Mouse (Mus musculus) CH12.LX (cell line): Measurements from ENCODE around the gene Ttc4. TPM values are rescaled to one million over a fixed set of nuclear protein-coding genes. Genes with fewer than 3 reads are reported as not detected.

Experiments used
- DNase-seq: peaks from one replicate; pipeline ENCODE4 v3.0.0-alpha.2; 2013; ENCODE audit errors: extremely low read depth
- H3K27ac ChIP-seq: 2 replicates; pipeline ENCODE4 v1.5.1; 2012; ENCODE audit warnings: low read depth, mild to moderate bottlenecking, control low read depth, moderate library complexity; ENCODE audit not compliant: insufficient read depth
- H3K27me3 ChIP-seq: replicated peaks from 2 replicates; pipeline ENCODE3; 2012; ENCODE audit warnings: inconsistent platforms
- H3K36me3 ChIP-seq, 2 experiments: replicated peaks in 1 of 2; 2 replicates each; pipeline versions ENCODE3 to v1.6.1; 2012; ENCODE audit warnings: inconsistent platforms in 1 of 2, low read length in 1 of 2, mild to moderate bottlenecking in 1 of 2, mixed read lengths in 1 of 2, moderate library complexity in 1 of 2; ENCODE audit not compliant: control insufficient read depth in 1 of 2, insufficient read depth in 1 of 2
- H3K4me1 ChIP-seq, 2 experiments: 2 replicates each; pipeline ENCODE4 v1.6.1; 2012; ENCODE audit warnings: inconsistent platforms in 1 of 2, moderate library complexity in 1 of 2; ENCODE audit not compliant: insufficient read depth in 2 of 2, control insufficient read depth in 1 of 2
- H3K4me2 ChIP-seq: 2 replicates; pipeline ENCODE4 v1.6.1; 2012; ENCODE audit warnings: low read depth, mild to moderate bottlenecking, control low read depth; ENCODE audit not compliant: poor library complexity, insufficient read depth, severe bottlenecking
- H3K4me3 ChIP-seq, 3 experiments: fragments of 150-350 bp in 1 of 3; sonication (generic) in 1 of 3; replicated peaks in 1 of 3; 2 replicates each; pipeline versions ENCODE3 to v1.5.1; 2011 to 2012; ENCODE audit warnings: low read depth in 2 of 3, low read length in 2 of 3, mild to moderate bottlenecking in 2 of 3, moderate library complexity in 2 of 3, control low read depth in 1 of 3, improper control_type of control experiment in 1 of 3, inconsistent platforms in 1 of 3, mixed read lengths in 1 of 3; ENCODE audit not compliant: poor library complexity in 1 of 3
- H3K79me2 ChIP-seq: replicated peaks from 2 replicates; pipeline ENCODE4 v1.6.1; 2012; ENCODE audit warnings: mild to moderate bottlenecking, moderate library complexity; ENCODE audit not compliant: control insufficient read depth, poor library complexity, insufficient read depth, severe bottlenecking; ENCODE audit errors: extremely low read depth
- H3K9ac ChIP-seq: 2 replicates; pipeline ENCODE4 v1.6.1; 2012; ENCODE audit warnings: low read depth, mild to moderate bottlenecking, control low read depth, moderate library complexity; ENCODE audit not compliant: insufficient read depth
- H3K9me3 ChIP-seq: replicated peaks from 2 replicates; pipeline ENCODE3; 2012; ENCODE audit warnings: low read length, inconsistent platforms, mixed read lengths
- BHLHE40 ChIP-seq: IDR thresholded peaks from 2 replicates; pipeline ENCODE4 v1.6.1; 2011; ENCODE audit warnings: mild to moderate bottlenecking, low read depth, low read length, improper control_type of control experiment
- CHD1 ChIP-seq: IDR thresholded peaks from 2 replicates; pipeline ENCODE4 v1.6.1; 2012; ENCODE audit warnings: low read depth, low read length, improper control_type of control experiment, inconsistent platforms
- CHD2 ChIP-seq: IDR thresholded peaks from 2 replicates; pipeline ENCODE4 v1.6.1; 2011; ENCODE audit warnings: low read length, improper control_type of control experiment
- CTCF ChIP-seq, 2 experiments: IDR thresholded peaks in 1 of 2; conservative IDR thresholded peaks in 1 of 2; 2 replicates each; pipeline ENCODE4 v1.5.1; 2011 to 2012; ENCODE audit warnings: low read depth in 2 of 2, low read length in 2 of 2, improper control_type of control experiment in 1 of 2, inconsistent platforms in 1 of 2, mild to moderate bottlenecking in 1 of 2, moderate library complexity in 1 of 2
- E2F4 ChIP-seq: IDR thresholded peaks from 2 replicates; pipeline ENCODE4 v1.6.1; 2011; ENCODE audit warnings: low read depth, low read length, improper control_type of control experiment; ENCODE audit not compliant: insufficient replicate concordance
- EP300 ChIP-seq: IDR thresholded peaks from 2 replicates; pipeline ENCODE4 v1.6.1; 2011; ENCODE audit warnings: low read length, improper control_type of control experiment
- ETS1 ChIP-seq: conservative IDR thresholded peaks from 2 replicates; pipeline ENCODE4 v1.6.1; 2012; ENCODE audit warnings: low read depth, mild to moderate bottlenecking, inconsistent platforms, low read length, improper control_type of control experiment, moderate library complexity
- GABPA ChIP-seq: IDR thresholded peaks from 2 replicates; pipeline ENCODE4 v1.6.1; 2012; ENCODE audit warnings: low read depth, low read length, improper control_type of control experiment, inconsistent platforms; ENCODE audit not compliant: insufficient replicate concordance
- HCFC1 ChIP-seq: IDR thresholded peaks from 2 replicates; pipeline ENCODE4 v1.6.1; 2012; ENCODE audit warnings: low read depth, mild to moderate bottlenecking, inconsistent platforms, low read length, improper control_type of control experiment
- IRF4 ChIP-seq: IDR thresholded peaks from 2 replicates; pipeline ENCODE4 v1.6.1; 2014; ENCODE audit warnings: low read depth, mild to moderate bottlenecking, inconsistent platforms, low read length, improper control_type of control experiment
- JUN ChIP-seq: IDR thresholded peaks from 2 replicates; pipeline ENCODE4 v1.6.1; 2011; ENCODE audit warnings: low read depth, mild to moderate bottlenecking, low read length, improper control_type of control experiment, moderate library complexity; ENCODE audit not compliant: insufficient read depth
- MAFK ChIP-seq: IDR thresholded peaks from 2 replicates; pipeline ENCODE4 v1.6.1; 2011; ENCODE audit warnings: low read length, improper control_type of control experiment; ENCODE audit not compliant: insufficient replicate concordance
- MAX ChIP-seq: IDR thresholded peaks from 2 replicates; pipeline ENCODE4 v1.6.1; 2011; ENCODE audit warnings: low read length, improper control_type of control experiment
- MEF2A ChIP-seq: IDR thresholded peaks from 2 replicates; pipeline ENCODE4 v1.6.1; 2014; ENCODE audit warnings: low read depth, mild to moderate bottlenecking, inconsistent platforms, low read length, improper control_type of control experiment, borderline replicate concordance
- MXI1 ChIP-seq: IDR thresholded peaks from 2 replicates; pipeline ENCODE4 v1.6.1; 2011; ENCODE audit warnings: mild to moderate bottlenecking, low read depth, low read length, improper control_type of control experiment
- MYC ChIP-seq: IDR thresholded peaks from 2 replicates; pipeline ENCODE4 v1.6.1; 2011; ENCODE audit warnings: low read depth, mild to moderate bottlenecking, improper control_type of control experiment, low read length
- NRF1 ChIP-seq: IDR thresholded peaks from 2 replicates; pipeline ENCODE4 v1.6.1; 2014; ENCODE audit warnings: low read depth, mild to moderate bottlenecking, inconsistent platforms, low read length, improper control_type of control experiment, moderate library complexity
- POLR2A ChIP-seq: IDR thresholded peaks from 2 replicates; pipeline ENCODE4 v1.6.1; 2011; ENCODE audit warnings: low read depth, mild to moderate bottlenecking, improper control_type of control experiment, low read length
- POLR2AphosphoS2 ChIP-seq: IDR thresholded peaks from 2 replicates; pipeline ENCODE4 v1.6.1; 2011; ENCODE audit warnings: low read depth, low read length, improper control_type of control experiment
- SIN3A ChIP-seq: IDR thresholded peaks from 2 replicates; pipeline ENCODE4 v1.6.1; 2012; ENCODE audit warnings: low read length, improper control_type of control experiment, inconsistent platforms
- TBP ChIP-seq: conservative IDR thresholded peaks from 2 replicates; pipeline ENCODE4 v1.6.1; 2011; ENCODE audit warnings: low read depth, low read length, improper control_type of control experiment
- TCF12 ChIP-seq: IDR thresholded peaks from 2 replicates; pipeline ENCODE4 v1.6.1; 2014; ENCODE audit warnings: low read depth, mild to moderate bottlenecking, inconsistent platforms, low read length, improper control_type of control experiment
- USF2 ChIP-seq: conservative IDR thresholded peaks from 2 replicates; pipeline ENCODE4 v1.6.1; 2011; ENCODE audit warnings: low read depth, low read length, improper control_type of control experiment
- ZC3H11A ChIP-seq: IDR thresholded peaks from 2 replicates; pipeline ENCODE4 v1.6.1; 2012; ENCODE audit warnings: low read depth, mild to moderate bottlenecking, inconsistent platforms, low read length, improper control_type of control experiment
- ZKSCAN1 ChIP-seq: IDR thresholded peaks from 2 replicates; pipeline ENCODE4 v1.6.1; 2012; ENCODE audit warnings: low read depth, inconsistent platforms, low read length, improper control_type of control experiment, borderline replicate concordance
- ZNF384 ChIP-seq: IDR thresholded peaks from 2 replicates; pipeline ENCODE4 v1.6.1; 2012; ENCODE audit warnings: low read depth, low read length, improper control_type of control experiment, inconsistent platforms
- dilution Hi-C: fragments of 300-500 bp; cut with MboI; formaldehyde crosslinking; loops from 2 replicates; pipeline ENCODE4 v1.14.3; 2020; ENCODE audit warnings: low sequenced_read_pairs; ENCODE audit not compliant: extremely low pct_unique_long_range_greater_than_20kb, extremely low pct_ligation_motif_present
- in situ Hi-C: fragments of 300-500 bp; cut with MboI; formaldehyde crosslinking; loops from 3 replicates; pipeline ENCODE4 v1.14.3; 2019; ENCODE audit warnings: low sequenced_read_pairs, low pct_ligation_motif_present, low pct_unique_long_range_greater_than_20kb, mixed read lengths
- polyA plus RNA-seq: library from polyadenylated mRNA; unstranded; fragments of >175 nt; gene quantifications from 2 replicates; pipeline ENCODE4 v1.2.1, GENCODE M21; 2012; ENCODE audit warnings: low read depth; ENCODE audit not compliant: insufficient read length
- total RNA-seq, 2 experiments: library from RNA; depleted of rRNA; stranded (reverse); fragments of 300-350 nt in 1 of 2; fragments of >200 nt in 1 of 2; gene quantifications; 2 replicates each; pipeline ENCODE4 v1.2.3; 2012 to 2014

Ttc4 gene
- total and polyA plus RNA-seq, 3 experiments = 47.8 to 61.8 (median 50.2) TPM

GRCm38 (mm10) chr4:106650833-106651527, 27.8 kb downstream of the Ttc4 start, which contains the start of gene Pars2 (continued):
- no peak for TF ChIP-seq ZKSCAN1

- dilution Hi-C loops (no loop called here), in situ Hi-C loops (loop anchor here (25.0 kb wide), 1 partner anchor 515 kb away; no protein-coding TSS in a partner anchor)
- Histone ChIP-seq H3K9me3 (no peaks in the 10 kb centered on the region), H3K4me3 (no peak overlapping the region), H3K36me3 (no peaks in the 10 kb centered on the region), H3K27me3 (peaks cover 11% of the 10 kb centered on the region), H3K27ac (no peak overlapping the region), H3K4me1 (peaks cover 6 to 32% of the 10 kb centered on the region in 2 experiments), H3K79me2 (peaks cover 5% of the 10 kb centered on the region), H3K9ac (no peak overlapping the region), H3K4me2 (no peak overlapping the region)
- peak; percentile 62 for DNase-seq
- TF ChIP-seq MAX (no peak), MAFK (no peak), MXI1 (no peak), MEF2A (peak; percentile 42; the same call in 1 of the 2 replicates), TBP (no peak), CTCF (conservative IDR thresholded peaks at IDR 0.05 in 1 of 2, IDR thresholded peaks at IDR 0.05 in 1 of 2; ENCODE audit: low read depth in 2 of 2, low read length in 2 of 2) (no peak), E2F4 (no peak), SIN3A (no peak), NRF1 (no peak), HCFC1 (no peak), ZKSCAN1 (no peak), TCF12 (no peak), POLR2AphosphoS2 (no peak), ZC3H11A (no peak), POLR2A (no peak), IRF4 (no peak), ZNF384 (no peak), CHD1 (no peak), ETS1 (no peak), BHLHE40 (peak; percentile 38; the same call in 1 of the 2 replicates), CHD2 (no peak), USF2 (no peak), JUN (no peak), MYC (0 out of 2 replicates have a peak, but pooled peaks have one; percentile 14), EP300 (no peak), GABPA (no peak)
These were observed 31.6 kb downstream of the Ttc4 start for GRCm38 (mm10) chr4:106647137-106647536.
